Mouse (Mus musculus) testis, adult 2 months (tissue): ENCODE measurements at regions not wholly inside any gene's neighbourhood (a gene's known extent, or its start where the extent isn't known, plus 50 kb on each side); places are given as distances from the start of the nearest gene placed in this dataset.

Experiments
- H3K27ac ChIP-seq: fragments of 200-500 bp; 2 replicates; pipeline ENCODE4 v1.5.1; 2012; ENCODE audit warnings: low read depth, low read length; ENCODE audit not compliant: control insufficient read depth, insufficient read depth
- H3K27me3 ChIP-seq: fragments of 200-500 bp; 2 replicates; pipeline ENCODE4 v1.6.1; 2012; ENCODE audit warnings: mild to moderate bottlenecking, low read length, moderate library complexity; ENCODE audit not compliant: control insufficient read depth, insufficient read depth
- H3K36me3 ChIP-seq: fragments of 200-500 bp; 2 replicates; pipeline ENCODE4 v1.6.1; 2012; ENCODE audit warnings: mild to moderate bottlenecking, low read length; ENCODE audit not compliant: control insufficient read depth, insufficient read depth
- H3K4me1 ChIP-seq: fragments of 200-500 bp; 2 replicates; pipeline ENCODE4 v1.6.1; 2012; ENCODE audit warnings: low read length; ENCODE audit not compliant: control insufficient read depth, insufficient read depth
- H3K4me3 ChIP-seq: fragments of 200-500 bp; 2 replicates; pipeline ENCODE4 v1.5.1; 2012; ENCODE audit warnings: low read depth, mild to moderate bottlenecking, low read length, moderate library complexity, mixed read lengths; ENCODE audit not compliant: control insufficient read depth
- CTCF ChIP-seq: fragments of 200-500 bp; IDR thresholded peaks from 2 replicates; pipeline ENCODE4 v1.5.1; 2012; ENCODE audit warnings: low read depth, mild to moderate bottlenecking, inconsistent platforms, low read length, moderate library complexity; ENCODE audit not compliant: control insufficient read depth, insufficient read depth, insufficient replicate concordance
- POLR2A ChIP-seq: fragments of 200-500 bp; IDR thresholded peaks from 2 replicates; pipeline ENCODE4 v1.6.1; 2012; ENCODE audit warnings: low read depth, mild to moderate bottlenecking, inconsistent platforms, low read length, moderate library complexity; ENCODE audit not compliant: control insufficient read depth

DNA sequence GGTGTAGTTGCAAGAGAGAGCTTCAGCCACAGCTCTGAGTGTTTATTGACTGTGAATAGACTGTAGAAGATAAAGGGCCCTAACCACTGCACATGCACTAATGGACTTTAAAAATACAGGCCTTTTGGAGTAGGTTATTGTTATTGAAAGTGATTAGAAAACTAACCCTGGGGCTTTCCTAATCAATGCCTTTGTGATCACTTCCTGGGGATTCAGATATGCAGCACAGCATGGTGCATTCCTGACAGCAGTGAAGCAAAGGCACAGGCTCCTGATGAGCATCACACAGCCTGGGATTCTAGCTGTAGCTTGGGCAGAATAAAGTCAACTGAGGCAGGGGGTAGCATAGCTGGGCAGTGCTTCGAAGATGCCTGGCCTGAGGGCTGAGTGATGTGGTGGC is 87.3 kb downstream of the Gm11077 start:
- no peak for TF ChIP-seq CTCF
- TF ChIP-seq POLR2A, result no peak
- Histone ChIP-seq H3K27me3 (no peaks in the 10 kb centered on the region), H3K4me1 (no peaks in the 10 kb centered on the region), H3K36me3 (no peaks in the 10 kb centered on the region), H3K4me3 (no peak overlapping the region), H3K27ac (no peak overlapping the region)

DNA sequence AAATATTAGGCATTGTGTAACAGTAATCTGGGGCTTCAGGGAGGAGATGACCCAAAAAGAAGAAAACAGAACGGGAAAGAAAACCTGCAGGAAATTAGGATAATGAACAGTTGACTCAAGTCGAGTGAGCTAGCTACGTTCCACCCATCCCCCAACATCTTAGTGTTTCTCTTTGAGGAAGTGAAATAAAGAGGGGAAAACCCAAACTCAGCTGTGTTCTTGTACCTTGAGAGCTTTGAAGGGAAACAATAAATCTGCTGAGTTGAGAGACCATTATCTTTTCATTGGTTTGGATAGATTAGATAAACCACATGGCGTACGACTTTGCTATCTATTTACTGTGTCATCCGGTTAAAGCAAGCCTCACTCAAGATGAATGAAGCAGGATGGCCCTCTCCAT is 87.7 kb downstream of the Gm11077 start:
- Histone ChIP-seq H3K27ac (no peak overlapping the region), H3K4me3 (no peak overlapping the region), H3K36me3 (no peaks in the 10 kb centered on the region), H3K4me1 (no peaks in the 10 kb centered on the region), H3K27me3 (no peaks in the 10 kb centered on the region)
- no peak for TF ChIP-seq POLR2A
- TF ChIP-seq CTCF, result no peak

DNA sequence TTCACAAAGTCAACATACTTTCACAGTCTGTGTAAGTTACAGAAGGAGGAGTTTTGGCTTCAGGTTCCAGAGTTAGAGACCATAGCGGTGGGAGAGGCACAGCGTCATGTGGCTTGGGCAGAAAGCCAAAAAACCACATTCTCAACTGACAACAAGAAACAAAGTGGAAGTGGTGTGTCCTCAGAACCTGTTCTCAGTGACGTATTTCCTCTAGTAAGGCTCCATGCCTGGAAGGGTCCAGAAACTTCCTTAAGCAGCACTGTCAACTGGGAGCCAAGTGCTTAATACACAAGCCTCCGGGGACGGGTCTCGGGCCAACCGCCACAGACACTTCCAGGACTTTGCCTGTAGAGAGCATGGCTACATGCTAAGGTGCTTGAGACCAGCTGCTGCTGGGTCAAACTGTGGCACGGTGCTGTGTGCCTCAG is 90.4 kb downstream of the Gm11077 start:
- Histone ChIP-seq H3K36me3 (no peaks in the 10 kb centered on the region), H3K27ac (no peak overlapping the region), H3K27me3 (no peaks in the 10 kb centered on the region), H3K4me3 (no peak overlapping the region), H3K4me1 (no peaks in the 10 kb centered on the region)
- TF ChIP-seq CTCF, result no peak
- no peak for TF ChIP-seq POLR2A

DNA sequence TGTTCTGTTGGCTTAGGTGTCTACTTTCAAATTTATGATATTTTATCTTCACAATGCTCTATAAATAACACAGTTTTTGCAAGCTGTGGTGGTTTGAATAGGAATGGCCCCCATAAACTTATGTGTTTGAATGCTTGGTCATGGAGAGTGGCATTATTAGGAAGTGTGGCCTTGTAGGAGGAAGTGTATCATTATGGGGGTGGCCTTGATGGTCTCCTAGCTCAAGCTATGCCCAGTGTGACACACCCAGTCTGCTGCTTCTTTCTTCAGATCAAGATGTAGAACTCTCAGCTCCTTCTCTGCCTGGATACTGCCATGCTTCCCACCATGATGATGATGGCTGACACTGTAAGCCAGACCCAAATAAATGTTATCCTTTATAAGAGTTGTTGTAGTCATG is 97.4 kb downstream of the Gm11077 start:
- no peak overlapping the region for H3K27ac ChIP-seq
- H3K4me1 ChIP-seq, result no peaks in the 10 kb centered on the region
- no peak overlapping the region for H3K4me3 ChIP-seq
- no peaks in the 10 kb centered on the region for H3K27me3 ChIP-seq
- TF ChIP-seq CTCF, result no peak
- no peak for TF ChIP-seq POLR2A
- no peaks in the 10 kb centered on the region for H3K36me3 ChIP-seq

DNA sequence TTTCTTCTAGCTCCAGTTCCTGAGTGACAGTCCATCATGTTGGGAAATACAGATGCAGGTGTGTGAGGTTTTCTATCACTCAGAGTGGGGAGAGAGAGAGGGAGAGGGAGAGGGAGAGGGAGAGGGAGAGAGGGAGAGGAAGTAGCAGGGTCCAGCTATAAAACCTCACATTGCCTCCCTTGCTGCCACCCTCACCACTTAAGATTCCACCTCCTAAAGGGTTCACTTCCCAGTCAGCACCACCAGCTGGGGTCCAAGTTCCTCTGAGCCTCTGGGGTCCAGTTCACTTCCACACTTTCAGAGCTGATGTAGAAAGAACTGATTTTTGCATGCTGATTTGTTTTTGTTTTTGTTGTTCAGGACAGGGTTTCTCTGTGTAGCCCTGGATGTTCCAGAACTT is 98.6 kb downstream of the Gm11077 start:
- no peaks in the 10 kb centered on the region for H3K27me3 ChIP-seq
- H3K4me1 ChIP-seq, result no peaks in the 10 kb centered on the region
- H3K36me3 ChIP-seq, result no peaks in the 10 kb centered on the region
- TF ChIP-seq CTCF (no peak), POLR2A (no peak)
- H3K27ac ChIP-seq, result no peak overlapping the region
- H3K4me3 ChIP-seq, result no peak overlapping the region

DNA sequence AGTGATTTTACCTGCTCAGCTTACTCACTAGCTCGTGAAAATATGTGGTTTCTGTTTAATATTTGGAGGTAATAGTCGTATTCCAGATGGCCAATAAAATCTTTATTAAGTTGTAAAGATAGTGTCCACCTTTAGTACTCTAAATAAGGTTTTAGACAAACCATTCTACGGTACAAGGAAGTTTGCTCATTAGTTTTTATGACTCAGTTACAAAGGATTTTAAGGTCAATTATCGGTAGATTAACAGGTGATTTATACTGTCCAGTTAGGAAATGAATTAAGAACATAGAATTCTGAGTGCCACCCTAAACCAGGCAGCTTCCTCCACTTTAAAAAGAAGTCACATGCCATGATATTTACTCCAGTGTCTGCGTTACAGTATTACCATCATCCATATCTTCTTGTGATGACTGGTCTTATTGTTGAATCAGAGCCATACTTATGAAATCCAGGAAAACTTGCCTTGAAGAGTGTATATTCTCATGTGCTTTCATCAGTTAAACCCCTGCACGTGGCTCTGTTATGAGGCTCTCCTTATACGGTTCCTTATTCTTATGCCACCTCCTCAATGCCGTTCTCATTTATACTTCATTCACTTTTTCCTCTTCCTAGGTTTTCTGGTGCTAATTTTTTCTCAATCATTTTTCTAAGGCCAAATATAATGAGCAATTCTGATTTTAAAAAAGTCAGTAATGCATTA is 114.4 kb downstream of the Gm11077 start:
- Histone ChIP-seq H3K4me3 (no peak overlapping the region), H3K4me1 (no peaks in the 10 kb centered on the region), H3K27ac (no peak overlapping the region), H3K27me3 (no peaks in the 10 kb centered on the region), H3K36me3 (no peaks in the 10 kb centered on the region)
- TF ChIP-seq CTCF (no peak), POLR2A (no peak)

DNA sequence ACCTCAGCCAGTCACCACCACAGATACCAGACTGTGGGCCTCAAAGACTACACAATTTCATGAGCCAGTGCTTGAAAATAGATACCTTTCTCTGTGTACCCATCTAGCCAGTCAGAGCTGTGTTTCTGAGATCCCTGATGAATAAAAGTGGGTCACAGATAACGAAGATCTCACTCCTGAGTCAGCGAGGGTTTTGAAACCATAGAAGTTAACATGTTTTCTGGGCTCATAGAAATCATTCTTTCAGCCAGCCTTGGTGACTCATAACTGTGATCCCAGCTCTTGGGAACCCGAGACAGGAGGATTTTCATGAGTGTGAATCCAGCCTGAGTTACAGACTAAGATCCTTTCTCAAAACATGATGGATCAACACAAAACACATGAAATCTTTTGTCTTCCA is 118.1 kb downstream of the Gm11077 start:
- TF ChIP-seq POLR2A, result no peak
- no peak for TF ChIP-seq CTCF
- H3K27me3 ChIP-seq, result no peaks in the 10 kb centered on the region

More for the DNA sequence above, 118.1 kb downstream of the Gm11077 start:
- H3K4me3 ChIP-seq, result no peak overlapping the region
- no peaks in the 10 kb centered on the region for H3K4me1 ChIP-seq
- H3K36me3 ChIP-seq, result no peaks in the 10 kb centered on the region
- no peak overlapping the region for H3K27ac ChIP-seq
